Mouse (Mus musculus) heart, embryonic 15.5 days (tissue): ENCODE data around the gene Zmynd19. TPM values are rescaled to one million over a fixed set of nuclear protein-coding genes. Genes with fewer than 3 reads are reported as not detected.

ENCODE experiments used
- ATAC-seq: fragments of 200-750 bp; cut with Nextera tagmentation; replicated peaks from 2 replicates; pipeline ENCODE4 v1.8.0; 2017; ENCODE audit warnings: low read depth, moderate TSS enrichment; ENCODE audit not compliant: insufficient number of reproducible peaks, insufficient read depth, low FRiP score
- H3K27ac ChIP-seq: fragments of 300-500 bp; sonication (generic); 2 replicates; pipeline ENCODE4 v1.5.1; 2015; ENCODE audit warnings: mild to moderate bottlenecking, inconsistent platforms
- H3K27me3 ChIP-seq: fragments of 300-500 bp; sonication (generic); 2 replicates; pipeline ENCODE4 v1.6.1; 2015; ENCODE audit warnings: inconsistent platforms
- H3K36me3 ChIP-seq: fragments of 300-500 bp; sonication (generic); 2 replicates; pipeline ENCODE4 v1.6.1; 2015; ENCODE audit warnings: mild to moderate bottlenecking, inconsistent platforms
- H3K4me1 ChIP-seq: fragments of 300-500 bp; sonication (generic); replicated peaks from 2 replicates; pipeline ENCODE4 v1.6.1; 2015; ENCODE audit warnings: inconsistent platforms
- H3K4me2 ChIP-seq: fragments of 300-500 bp; sonication (generic); 2 replicates; pipeline ENCODE4 v1.6.1; 2015; ENCODE audit warnings: inconsistent platforms, mild to moderate bottlenecking, moderate library complexity
- H3K4me3 ChIP-seq: fragments of 300-500 bp; sonication (generic); 2 replicates; pipeline ENCODE4 v1.5.1; 2015; ENCODE audit warnings: mild to moderate bottlenecking, inconsistent platforms
- H3K9ac ChIP-seq: fragments of 300-500 bp; sonication (generic); 2 replicates; pipeline ENCODE4 v1.6.1; 2015; ENCODE audit warnings: mild to moderate bottlenecking, inconsistent platforms
- H3K9me3 ChIP-seq: fragments of 300-500 bp; sonication (generic); replicated peaks from 2 replicates; pipeline ENCODE4 v1.6.1; 2016; ENCODE audit warnings: inconsistent platforms
- WGBS: fragments of 180-500 bp; shearing (Covaris S2); methylation state at CpG from one replicate; pipeline ENCODE4 v1.1.7; 2015; ENCODE audit warnings: mixed read lengths; 5-methylcytosine and 5-hydroxymethylcytosine counted together
- polyA plus RNA-seq: library from polyadenylated mRNA; unstranded; fragments of >200 nt; fragmentation: Nextera tagmentation; extraction: Ambion mirVana; gene quantifications from 2 replicates; pipeline ENCODE4 v1.2.1, GENCODE M21; 2015

Zmynd19 gene
- polyA plus RNA-seq, 1 experiment from 2014 or later: 8.4 TPM

GRCm38 (mm10) chr2:24919839-24920175, 29.8 kb upstream of the Zmynd19 start:
- no peaks in the 10 kb centered on the region for H3K36me3 ChIP-seq
- H3K4me1 ChIP-seq: peaks cover 9% of the 10 kb centered on the region
- H3K9ac ChIP-seq: peak overlapping the region; percentile 67
- peak overlapping the region; percentile 77 for H3K4me3 ChIP-seq
- H3K27ac ChIP-seq: peak overlapping the region; percentile 93
- H3K4me2 ChIP-seq: peak overlapping the region; percentile 62
- peak; percentile 6; the same call in 1 of the 2 replicates for ATAC-seq
- H3K9me3 ChIP-seq: no peaks in the 10 kb centered on the region
- no peaks in the 10 kb centered on the region for H3K27me3 ChIP-seq
- 9% methylated on average over 8 of the region's 8 CpGs for WGBS

DNA sequence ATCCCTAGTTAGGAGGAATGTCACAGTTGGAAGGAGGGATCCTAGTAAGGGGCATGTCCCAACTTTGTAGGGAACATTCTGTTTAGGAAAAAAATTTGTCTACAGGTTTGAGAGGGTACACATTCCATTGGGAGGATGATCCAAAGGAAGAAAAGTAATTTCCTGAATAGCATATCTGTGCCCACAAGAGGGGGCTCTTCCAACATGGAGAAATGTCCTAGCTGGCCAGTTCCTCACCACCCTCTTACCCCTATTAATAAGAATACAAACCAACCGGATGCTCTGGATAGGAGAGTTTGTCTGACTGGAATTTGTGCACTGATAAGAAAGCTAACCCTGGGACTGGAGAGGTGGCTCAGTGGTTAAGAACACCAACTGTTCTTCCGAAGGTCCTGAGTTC, 26.0 kb upstream of the Zmynd19 start:
- H3K4me1 ChIP-seq: peaks cover 6% of the 10 kb centered on the region; the same call in 1 of the 2 replicates
- no peak overlapping the region for H3K4me2 ChIP-seq
- H3K27ac ChIP-seq: no peak overlapping the region
- no peak overlapping the region for H3K9ac ChIP-seq
- ATAC-seq: no peak
- WGBS: 42% methylated on average over 2 of the region's 2 CpGs
- H3K9me3 ChIP-seq: no peaks in the 10 kb centered on the region
- no peaks in the 10 kb centered on the region for H3K27me3 ChIP-seq
- no peaks in the 10 kb centered on the region for H3K36me3 ChIP-seq
- no peak overlapping the region for H3K4me3 ChIP-seq

- H3K4me3 ChIP-seq: no peak overlapping the region
- H3K36me3 ChIP-seq: no peaks in the 10 kb centered on the region
- 84% methylated on average over 8 of the region's 8 CpGs for WGBS
- no peak for ATAC-seq
- no peak overlapping the region for H3K4me2 ChIP-seq
- H3K27ac ChIP-seq: no peak overlapping the region
- H3K4me1 ChIP-seq: peaks cover 6% of the 10 kb centered on the region; the same call in 1 of the 2 replicates
- no peaks in the 10 kb centered on the region for H3K27me3 ChIP-seq
- no peaks in the 10 kb centered on the region for H3K9me3 ChIP-seq
- no peak overlapping the region for H3K9ac ChIP-seq
These were observed 24.3 kb upstream of the Zmynd19 start for GRCm38 (mm10) chr2:24925284-24925683.

DNA sequence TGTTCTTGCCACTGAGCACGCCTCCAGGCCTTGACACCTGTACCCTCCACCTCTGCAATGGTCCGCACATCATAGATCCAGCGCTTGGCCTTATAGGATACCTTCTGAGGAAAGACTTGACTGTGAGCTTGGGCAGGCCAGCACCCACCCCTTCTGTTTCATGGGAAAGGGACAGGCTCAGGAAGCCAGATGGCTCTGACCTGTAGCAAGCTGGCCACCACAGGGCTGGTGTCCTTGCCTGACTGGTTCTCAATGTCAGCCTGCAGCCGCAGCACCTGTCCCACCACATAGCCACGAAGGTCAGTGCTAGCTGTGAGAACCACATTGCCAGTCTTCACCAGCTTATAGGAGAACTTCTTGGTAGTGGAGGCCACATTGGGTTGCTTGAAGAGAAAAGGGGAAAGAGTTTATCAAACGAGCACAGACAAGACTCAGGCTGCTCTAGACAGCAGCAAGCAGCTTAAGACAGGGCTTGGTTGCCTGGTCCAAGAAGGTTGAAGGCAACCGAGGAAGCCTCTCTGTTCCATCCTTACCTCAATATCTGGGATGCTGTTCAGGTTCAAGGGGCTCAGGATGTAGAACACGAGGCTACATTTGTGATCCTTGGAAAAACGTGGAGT, 23.1 kb upstream of the Zmynd19 start:
- Histone ChIP-seq H3K9ac (no peak overlapping the region), H3K27ac (no peak overlapping the region), H3K4me3 (no peak overlapping the region), H3K9me3 (no peaks in the 10 kb centered on the region), H3K36me3 (no peaks in the 10 kb centered on the region), H3K27me3 (no peaks in the 10 kb centered on the region), H3K4me2 (no peak overlapping the region), H3K4me1 (peaks cover 6% of the 10 kb centered on the region; the same call in 1 of the 2 replicates)
- no peak for ATAC-seq
- WGBS: 78% methylated on average over 9 of the region's 9 CpGs

DNA sequence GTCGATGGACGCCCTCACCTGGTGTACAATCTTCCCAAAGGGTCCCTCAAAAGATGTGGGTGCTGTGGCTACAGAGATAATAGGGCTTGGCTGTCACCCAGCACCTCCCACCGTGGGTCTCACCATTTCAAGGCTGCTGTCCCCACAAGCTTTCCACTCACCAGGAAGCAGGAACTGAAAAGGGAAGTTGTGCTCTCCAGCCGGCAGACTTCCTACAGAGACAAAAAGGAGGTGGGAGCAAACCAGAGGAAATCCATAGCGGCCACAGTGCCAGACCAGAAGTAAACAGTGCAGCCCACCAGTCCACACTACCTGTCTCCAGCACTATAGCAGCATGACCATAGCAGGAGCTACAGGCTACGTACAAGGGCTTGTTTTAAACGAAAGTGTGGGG, 22.6 kb upstream of the Zmynd19 start:
- no peaks in the 10 kb centered on the region for H3K36me3 ChIP-seq
- H3K27me3 ChIP-seq: no peaks in the 10 kb centered on the region
- peaks cover 6% of the 10 kb centered on the region; the same call in 1 of the 2 replicates for H3K4me1 ChIP-seq
- H3K9ac ChIP-seq: no peak overlapping the region
- H3K27ac ChIP-seq: no peak overlapping the region
- no peak overlapping the region for H3K4me2 ChIP-seq
- no peak for ATAC-seq
- 60% methylated on average over 7 of the region's 7 CpGs for WGBS
- H3K9me3 ChIP-seq: no peaks in the 10 kb centered on the region
- H3K4me3 ChIP-seq: no peak overlapping the region

- no peaks in the 10 kb centered on the region for H3K27me3 ChIP-seq
- H3K9me3 ChIP-seq: no peaks in the 10 kb centered on the region
- H3K27ac ChIP-seq: peak overlapping the region; percentile 16
- H3K4me2 ChIP-seq: no peak overlapping the region
- 51% methylated on average over 4 of the region's 4 CpGs for WGBS
- no peaks in the 10 kb centered on the region for H3K36me3 ChIP-seq
- no peak overlapping the region for H3K4me3 ChIP-seq
- H3K9ac ChIP-seq: no peak overlapping the region
- no peak; the same call in 1 of the 2 replicates for ATAC-seq
- H3K4me1 ChIP-seq: peaks cover 6% of the 10 kb centered on the region; the same call in 1 of the 2 replicates
These were observed 21.6 kb upstream of the Zmynd19 start for GRCm38 (mm10) chr2:24927810-24928479.

DNA sequence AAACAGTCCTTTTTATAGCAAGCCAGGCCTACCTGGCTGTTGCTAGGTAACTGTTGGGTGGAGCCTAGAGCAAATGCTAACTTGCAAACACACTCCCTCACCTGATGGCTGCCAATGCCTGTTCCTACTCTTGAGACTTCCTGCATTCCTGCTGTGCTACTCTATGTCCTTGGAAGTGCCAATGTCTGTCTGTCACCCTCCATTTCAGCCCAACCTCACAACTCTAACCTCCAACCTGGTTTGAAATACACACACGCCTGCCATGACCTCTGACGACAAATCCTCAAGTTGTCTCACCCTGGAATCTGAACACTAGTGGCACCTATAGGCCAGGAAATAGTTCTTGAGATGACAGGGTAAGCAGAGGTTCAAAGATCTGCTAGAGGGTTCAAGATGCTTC, 20.5 kb upstream of the Zmynd19 start:
- Histone ChIP-seq H3K36me3 (no peaks in the 10 kb centered on the region), H3K4me3 (no peak overlapping the region), H3K27ac (no peak overlapping the region), H3K27me3 (no peaks in the 10 kb centered on the region), H3K4me2 (no peak overlapping the region), H3K9ac (no peak overlapping the region), H3K4me1 (peaks cover 7% of the 10 kb centered on the region), H3K9me3 (no peaks in the 10 kb centered on the region)
- 47% methylated on average over 2 of the region's 2 CpGs for WGBS
- no peak for ATAC-seq

DNA sequence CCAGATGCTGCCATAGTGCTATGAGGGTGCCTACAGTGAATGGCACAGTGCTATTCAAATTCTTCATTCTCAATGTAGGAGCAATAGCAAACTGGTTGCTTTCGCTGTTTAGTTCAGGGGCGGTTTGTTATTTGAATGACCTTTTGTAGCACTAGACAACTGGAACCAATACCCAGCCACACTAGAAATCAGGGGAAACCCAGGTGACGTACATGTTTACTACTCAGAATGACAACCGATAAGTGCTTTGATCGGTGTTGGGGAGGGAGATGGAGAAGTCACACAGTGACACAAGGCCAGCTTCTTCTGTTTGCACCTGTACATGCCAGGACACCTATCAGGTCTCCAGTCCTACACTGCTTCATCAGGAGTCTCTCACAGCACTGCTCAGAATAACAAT, 20.0 kb upstream of the Zmynd19 start:
- no peaks in the 10 kb centered on the region for H3K36me3 ChIP-seq
- H3K9me3 ChIP-seq: no peaks in the 10 kb centered on the region
- H3K4me3 ChIP-seq: no peak overlapping the region
- H3K4me1 ChIP-seq: peaks cover 12% of the 10 kb centered on the region
- no peaks in the 10 kb centered on the region for H3K27me3 ChIP-seq
- ATAC-seq: no peak
- H3K4me2 ChIP-seq: no peak overlapping the region
- 82% methylated on average over 5 of the region's 5 CpGs for WGBS
- H3K27ac ChIP-seq: no peak overlapping the region
- H3K9ac ChIP-seq: no peak overlapping the region

- Histone ChIP-seq H3K27me3 (no peaks in the 10 kb centered on the region), H3K9me3 (no peaks in the 10 kb centered on the region), H3K36me3 (no peaks in the 10 kb centered on the region), H3K4me2 (peak overlapping the region; percentile 98), H3K27ac (peak overlapping the region; percentile 51), H3K4me1 (peaks cover 13% of the 10 kb centered on the region), H3K9ac (peak overlapping the region; percentile 70), H3K4me3 (peak overlapping the region; percentile 78)
- WGBS: 9% methylated on average over 19 of the region's 19 CpGs
- ATAC-seq: peak; percentile 55
These were observed 15.1 kb upstream of the Zmynd19 start for GRCm38 (mm10) chr2:24934441-24934963.

DNA sequence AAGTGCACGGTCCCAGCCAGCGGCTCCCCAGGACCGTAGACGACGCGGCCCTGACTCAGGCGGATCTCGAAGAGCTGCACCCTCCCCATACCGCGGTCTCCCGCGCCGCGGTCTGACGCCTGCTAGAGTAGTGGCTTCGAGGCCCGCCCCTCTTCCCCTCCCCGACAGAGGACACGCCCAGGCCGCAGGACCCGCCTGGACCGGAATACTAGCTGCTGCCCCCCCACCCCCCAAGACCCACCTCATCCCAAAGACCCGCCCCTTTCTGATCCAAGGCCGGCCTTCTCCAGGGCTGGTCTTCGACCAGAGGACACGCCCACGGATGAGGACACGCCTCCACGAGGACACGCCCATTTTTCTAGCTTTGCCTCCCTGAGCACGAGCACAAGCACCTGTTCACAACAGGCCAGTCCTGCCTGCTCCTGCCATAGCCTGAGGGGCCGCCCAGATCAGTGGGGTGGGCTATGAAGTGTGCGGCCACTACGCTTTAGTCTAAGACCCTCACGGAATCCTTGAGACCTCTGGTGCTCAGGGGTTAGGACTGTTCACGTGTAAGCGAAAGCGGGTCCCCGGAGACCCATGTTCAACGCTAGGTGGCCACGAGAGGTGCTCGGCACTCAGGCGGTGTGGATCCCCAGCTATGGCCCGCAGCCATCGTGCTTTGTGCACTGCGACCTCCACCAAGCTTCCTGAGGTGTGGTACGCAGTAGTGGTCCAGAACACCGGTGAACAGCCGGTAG, 14.4 kb upstream of the Zmynd19 start, which contains the start of gene Arrdc1:
Arrdc1 (minus strand) TSS at position 196 of the 740 bp plus-strand sequence.
- H3K27ac ChIP-seq: peak within 1 kb of the TSS; percentile 51
- H3K27me3 ChIP-seq: no peaks in the 10 kb centered on the region
- under 1% methylated on average over 49 of the region's 49 CpGs for WGBS
- no peaks in the 10 kb centered on the region for H3K9me3 ChIP-seq
- H3K36me3 ChIP-seq: no peaks in the 10 kb centered on the region
- peak; percentile 93 for ATAC-seq
- H3K4me3 ChIP-seq: peak within 1 kb of the TSS; percentile 78
- H3K4me2 ChIP-seq: peak within 1 kb of the TSS; percentile 98
- H3K4me1 ChIP-seq: peaks cover 13% of the 10 kb centered on the region
- peak within 1 kb of the TSS; percentile 70 for H3K9ac ChIP-seq

GRCm38 (mm10) chr2:24942092-24942491, 7.5 kb upstream of the Zmynd19 start:
- Histone ChIP-seq H3K27ac (no peak overlapping the region), H3K4me3 (no peak overlapping the region), H3K9ac (no peak overlapping the region), H3K36me3 (no peaks in the 10 kb centered on the region), H3K4me1 (no peaks in the 10 kb centered on the region), H3K9me3 (no peaks in the 10 kb centered on the region), H3K27me3 (no peaks in the 10 kb centered on the region), H3K4me2 (no peak overlapping the region)
- 66% methylated on average over 4 of the region's 4 CpGs for whole genome bisulfite sequencing
- no peak for ATAC-seq
